Mouse (Mus musculus) heart, adult 11 months (tissue): ENCODE results near the gene Rora.
A peak's percentile ranks its signal among the peaks of the same experiment; 100 is the strongest.

ENCODE experiments used
- DNase-seq: peaks from one replicate; pipeline ENCODE4 v3.0.0; 2022

Rora gene

GRCm38 (mm10) chr9:69164653-69165052 lies 511.1 kb downstream of the Rora start:
- DNase-seq = peak; percentile 99

GRCm38 (mm10) chr9:69165096-69165836 lies 511.7 kb downstream of the Rora start:
- peak; percentile 93 for DNase-seq

- DNase-seq = no peak
Measured at GRCm38 (mm10) chr9:69174061-69174460, 520.5 kb downstream of the Rora start.

GRCm38 (mm10) chr9:69174527-69175116 lies 521.0 kb downstream of the Rora start:
- DNase-seq = no peak

- DNase-seq = peak; percentile 64
Measured at GRCm38 (mm10) chr9:69176988-69177387, 523.4 kb downstream of the Rora start.

- DNase-seq = no peak
Measured at GRCm38 (mm10) chr9:69179224-69179623, 525.6 kb downstream of the Rora start.

GRCm38 (mm10) chr9:69180961-69181360 lies 527.4 kb downstream of the Rora start:
- DNase-seq = peak; percentile 89

GRCm38 (mm10) chr9:69181411-69181810 lies 527.8 kb downstream of the Rora start:
- DNase-seq = peak; percentile 96

- no peak for DNase-seq
Measured at GRCm38 (mm10) chr9:69183888-69184287, 530.3 kb downstream of the Rora start.

- no peak for DNase-seq
Measured at GRCm38 (mm10) chr9:69190726-69191125, 537.1 kb downstream of the Rora start.

- no peak for DNase-seq
Measured at GRCm38 (mm10) chr9:69192446-69192845, 538.9 kb downstream of the Rora start.

GRCm38 (mm10) chr9:69194638-69195605 lies 541.3 kb downstream of the Rora start:
- peak; percentile 90 for DNase-seq

- peak; percentile 85 for DNase-seq
Measured at GRCm38 (mm10) chr9:69213796-69214195, 560.2 kb downstream of the Rora start.

- no peak for DNase-seq
Measured at GRCm38 (mm10) chr9:69224841-69225240, 571.3 kb downstream of the Rora start.

- no peak for DNase-seq
Measured at GRCm38 (mm10) chr9:69226424-69226823, 572.8 kb downstream of the Rora start.

- DNase-seq = peak; percentile 88
Measured at GRCm38 (mm10) chr9:69227806-69228205, 574.2 kb downstream of the Rora start.

- no peak for DNase-seq
Measured at GRCm38 (mm10) chr9:69229935-69230334, 576.3 kb downstream of the Rora start.

GRCm38 (mm10) chr9:69234526-69234925 lies 580.9 kb downstream of the Rora start:
- no peak for DNase-seq

- DNase-seq = peak; percentile 86
Measured at GRCm38 (mm10) chr9:69237316-69237715, 583.7 kb downstream of the Rora start.

GRCm38 (mm10) chr9:69242538-69242937 lies 589.0 kb downstream of the Rora start:
- DNase-seq = peak; percentile 93

- DNase-seq = no peak
Measured at GRCm38 (mm10) chr9:69243626-69244025, 590.0 kb downstream of the Rora start.

GRCm38 (mm10) chr9:69246225-69246624 lies 592.6 kb downstream of the Rora start:
- no peak for DNase-seq

- no peak for DNase-seq
Measured at GRCm38 (mm10) chr9:69249586-69249985, 596.0 kb downstream of the Rora start.
